Comparison of ENCODE assay signal across 8 mouse cellular contexts in the genomic region with DNA sequence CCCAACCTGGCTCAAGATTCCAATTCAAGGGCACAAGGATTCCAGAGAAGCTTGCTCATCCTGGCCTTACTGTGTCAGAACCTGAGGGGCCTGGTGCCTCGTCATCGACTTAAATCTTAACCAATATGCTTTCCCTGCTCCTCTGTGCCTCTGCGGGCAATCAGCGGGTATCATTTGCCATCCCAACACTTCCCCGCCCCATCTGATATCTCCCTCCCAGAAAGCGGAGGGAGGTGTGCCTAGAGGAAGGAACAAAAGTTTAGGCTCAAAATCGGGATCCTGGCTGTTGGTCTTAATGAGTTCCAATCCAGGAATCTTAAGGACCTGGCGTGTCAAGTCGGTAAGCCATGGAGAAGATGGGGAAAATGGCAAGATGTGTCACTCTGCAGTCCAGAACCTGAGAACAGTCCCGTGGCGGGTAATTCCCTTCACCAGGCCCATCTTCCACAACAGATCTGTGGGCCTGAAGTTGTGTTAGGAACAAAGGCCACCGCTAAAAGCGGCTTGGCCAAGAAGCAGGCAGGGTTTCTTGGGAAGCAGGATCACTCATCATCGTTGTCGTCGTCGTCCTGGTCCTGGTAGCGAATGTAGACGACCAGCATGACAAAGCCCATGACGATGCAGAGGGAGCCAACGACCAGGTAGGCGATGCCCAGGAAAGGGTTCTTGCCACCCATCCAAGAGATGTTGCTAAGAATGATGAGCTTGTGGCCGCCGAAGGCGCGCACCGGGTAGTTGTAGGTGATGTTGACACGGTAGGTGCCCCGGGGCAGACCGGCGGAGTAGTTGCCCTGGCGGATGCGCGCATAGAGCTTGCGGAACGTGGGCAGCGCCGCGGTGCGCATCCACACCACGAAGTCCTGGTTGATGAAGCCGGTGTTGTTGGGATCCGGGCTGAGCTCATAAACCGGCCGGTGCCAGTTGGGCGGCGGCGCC. TPM values are rescaled to one million over a fixed set of nuclear protein-coding genes. Genes with fewer than 3 reads are reported as not detected.
DNase-seq lines count a peak whose midpoint lies in the region; ATAC-seq and TF ChIP-seq lines count a peak whose summit lies in the region.

No protein-coding gene starts in this region.

- H3K4me2 ChIP-seq in embryonic facial prominence, embryonic 12.5 days (replicated peaks) = peak overlapping the region; percentile 76
- H3K4me2 ChIP-seq in hindbrain, postnatal 0 days (ENCODE audit: low read depth, low read length) = peak overlapping the region; percentile 45

- WGBS in embryonic facial prominence, embryonic 12.5 days = 14% methylated on average over 48 of the region's 48 CpGs
- 18% methylated on average over 48 of the region's 48 CpGs for WGBS in hindbrain, postnatal 0 days

- no peaks in the 10 kb centered on the region for H3K9me3 ChIP-seq in embryonic facial prominence, embryonic 12.5 days
- H3K9me3 ChIP-seq in hindbrain, postnatal 0 days (ENCODE audit: low read length) = no peaks in the 10 kb centered on the region

- ATAC-seq in embryonic facial prominence, embryonic 12.5 days (ENCODE audit: insufficient number of reproducible peaks, insufficient read depth, low FRiP score, low TSS enrichment) = no peak
- no peak for ATAC-seq in hindbrain, postnatal 0 days
- no peak for ATAC-seq in megakaryocyte progenitor cell, adult 5-6 weeks (replicated peaks; ENCODE audit: poor library complexity)

- peak overlapping the region; percentile 67 for H3K9ac ChIP-seq in embryonic facial prominence, embryonic 12.5 days
- H3K9ac ChIP-seq in hindbrain, postnatal 0 days (replicated peaks; ENCODE audit: low read length) = no peak overlapping the region

- peaks cover 35% of the 10 kb centered on the region for H3K27me3 ChIP-seq in embryonic facial prominence, embryonic 12.5 days
- H3K27me3 ChIP-seq in hindbrain, postnatal 0 days (ENCODE audit: insufficient read depth, low read length) = peaks cover 66% of the 10 kb centered on the region

- DNase-seq in layer of hippocampus, adult 2 months (ENCODE audit: low spot score in 2 of 2) = no peak
- no peak for DNase-seq in layer of hippocampus, adult 11-12 months (ENCODE audit: low spot score)
- no peak for DNase-seq in hindbrain, postnatal 0 days (ENCODE audit: low spot score)
- peak; percentile 68 for DNase-seq in neural tube, embryonic 10.5 days (ENCODE audit: extremely low spot score, low spot score)
- DNase-seq in kidney, adult 18-20 months = no peak
- DNase-seq in retina, postnatal 1 day = no peak

- peaks cover 9% of the 10 kb centered on the region; the same call in 1 of the 2 replicates for H3K4me1 ChIP-seq in embryonic facial prominence, embryonic 12.5 days
- no peaks in the 10 kb centered on the region; the same call in 1 of the 2 replicates for H3K4me1 ChIP-seq in hindbrain, postnatal 0 days (ENCODE audit: insufficient read depth, low read length)

- peak overlapping the region; percentile 41; the same call in 1 of the 2 replicates for H3K4me3 ChIP-seq in layer of hippocampus, adult 2 months
- peak overlapping the region; percentile 54 for H3K4me3 ChIP-seq in embryonic facial prominence, embryonic 12.5 days
- H3K4me3 ChIP-seq in hindbrain, postnatal 0 days (ENCODE audit: low read length) = peak overlapping the region; percentile 30

- H3K27ac ChIP-seq in layer of hippocampus, adult 2 months = no peak overlapping the region
- 0 out of 2 replicates have a peak overlapping the region, but pooled peaks have one; percentile 50 for H3K27ac ChIP-seq in embryonic facial prominence, embryonic 12.5 days
- no peak overlapping the region for H3K27ac ChIP-seq in hindbrain, postnatal 0 days

- no peak for TF ChIP-seq CTCF in layer of hippocampus, adult 2 months (conservative IDR thresholded peaks at IDR 0.05)
- TF ChIP-seq CTCF in hindbrain, postnatal 0 days (IDR thresholded peaks at IDR 0.05; ENCODE audit: low read depth) = no peak

- H3K36me3 ChIP-seq in embryonic facial prominence, embryonic 12.5 days = no peaks in the 10 kb centered on the region
- no peaks in the 10 kb centered on the region for H3K36me3 ChIP-seq in hindbrain, postnatal 0 days (ENCODE audit: insufficient read depth, low read length)

RNA-seq across cellular contexts. Expression of gene Tmem30b, which starts 1.2 kb away (rescaled TPM):
- total RNA-seq in layer of hippocampus, adult 2 months (2021) = not detected
- 15.2 and 16.0 TPM in 2 replicates for polyA plus RNA-seq in embryonic facial prominence, embryonic 12.5 days (2016; fragmentation: Nextera tagmentation; extraction: Ambion mirVana)
- 0.25 and 0.42 TPM in 2 replicates for total RNA-seq in hindbrain, postnatal 0 days (2014; rRNA removed)
- polyA plus RNA-seq in hindbrain, postnatal 0 days (2015; fragmentation: Nextera tagmentation; extraction: Ambion mirVana) = 0.33 and 0.47 TPM in 2 replicates
- total RNA-seq in megakaryocyte progenitor cell, adult 5-6 weeks (2015) = not detected in 2 replicates
- total RNA-seq in megakaryocyte progenitor cell, adult 5-6 weeks (2017) = not detected in 2 replicates

RNA-seq across cellular contexts. Expression of gene Prkch, which starts 39.6 kb away (rescaled TPM):
- 1 to 10 TPM; 3.2 to 3.7 TPM for total RNA-seq in layer of hippocampus, adult 2 months (2021)
- 13.9 and 14.9 TPM in 2 replicates for polyA plus RNA-seq in embryonic facial prominence, embryonic 12.5 days (2016; fragmentation: Nextera tagmentation; extraction: Ambion mirVana)
- total RNA-seq in hindbrain, postnatal 0 days (2014; rRNA removed) = 10.9 and 16.1 TPM in 2 replicates
- 5.4 and 6.1 TPM in 2 replicates for polyA plus RNA-seq in hindbrain, postnatal 0 days (2015; fragmentation: Nextera tagmentation; extraction: Ambion mirVana)
- 4.2 and 7.5 TPM in 2 replicates for total RNA-seq in megakaryocyte progenitor cell, adult 5-6 weeks (2015)
- total RNA-seq in megakaryocyte progenitor cell, adult 5-6 weeks (2017) = 4.5 and 4.9 TPM in 2 replicates
